Mouse (Mus musculus): ENCODE results near the gene Vps25. TPM values are rescaled to one million over a fixed set of nuclear protein-coding genes. Genes with fewer than 3 reads are reported as not detected.

Vps25 gene
- polyA plus RNA-seq, 1 experiment from 2014 or later: 94.1 TPM

GRCm38 (mm10) chr11:101230061-101230511 is 23.4 kb upstream of the Vps25 start:
- Histone ChIP-seq H3K9ac (replicated peaks) (no peak overlapping the region), H3K27ac (peak overlapping the region; percentile 91), H3K9me3 (no peaks in the 10 kb centered on the region), H3K4me1 (replicated peaks) (peaks cover 38% of the 10 kb centered on the region), H3K36me3 (no peaks in the 10 kb centered on the region), H3K4me3 (replicated peaks) (no peak overlapping the region), H3K4me2 (peak overlapping the region; percentile 40; the same call in 1 of the 2 replicates), H3K27me3 (no peaks in the 10 kb centered on the region)
- ATAC-seq (ENCODE audit: insufficient number of reproducible peaks, insufficient read depth, low FRiP score, low TSS enrichment, low read depth): no peak
- WGBS: 16% methylated on average over 2 of the region's 2 CpGs

- no peaks in the 10 kb centered on the region for H3K36me3 ChIP-seq
- no peaks in the 10 kb centered on the region for H3K27me3 ChIP-seq
- peak overlapping the region; percentile 91 for H3K27ac ChIP-seq
- H3K4me2 ChIP-seq: peak overlapping the region; percentile 40
- no peak for ATAC-seq (ENCODE audit: insufficient number of reproducible peaks, insufficient read depth, low FRiP score, low TSS enrichment, low read depth)
- peaks cover 33% of the 10 kb centered on the region for H3K4me1 ChIP-seq (replicated peaks)
- H3K9me3 ChIP-seq: no peaks in the 10 kb centered on the region
- no peak overlapping the region for H3K4me3 ChIP-seq (replicated peaks)
- 32% methylated on average over 5 of the region's 5 CpGs for WGBS
- H3K9ac ChIP-seq (replicated peaks): no peak overlapping the region
Measured at GRCm38 (mm10) chr11:101230526-101230925, 23.0 kb upstream of the Vps25 start.

GRCm38 (mm10) chr11:101230991-101231871 is 22.3 kb upstream of the Vps25 start:
- peak overlapping the region; percentile 10; the same call in 1 of the 2 replicates for H3K4me3 ChIP-seq (replicated peaks)
- H3K36me3 ChIP-seq: no peaks in the 10 kb centered on the region
- 4% methylated on average over 18 of the region's 18 CpGs for WGBS
- 0 out of 2 replicates have a peak overlapping the region, but pooled peaks have one; percentile 31 for H3K9ac ChIP-seq (replicated peaks)
- peak overlapping the region; percentile 91 for H3K27ac ChIP-seq
- no peak for ATAC-seq (ENCODE audit: insufficient number of reproducible peaks, insufficient read depth, low FRiP score, low TSS enrichment, low read depth)
- no peaks in the 10 kb centered on the region for H3K27me3 ChIP-seq
- H3K4me2 ChIP-seq: peak overlapping the region; percentile 40
- H3K4me1 ChIP-seq (replicated peaks): peaks cover 32% of the 10 kb centered on the region
- H3K9me3 ChIP-seq: no peaks in the 10 kb centered on the region

- H3K36me3 ChIP-seq: no peaks in the 10 kb centered on the region
- no peak overlapping the region for H3K4me3 ChIP-seq (replicated peaks)
- peaks cover 32% of the 10 kb centered on the region for H3K4me1 ChIP-seq (replicated peaks)
- H3K4me2 ChIP-seq: peak overlapping the region; percentile 40
- no peaks in the 10 kb centered on the region for H3K9me3 ChIP-seq
- H3K9ac ChIP-seq (replicated peaks): 0 out of 2 replicates have a peak overlapping the region, but pooled peaks have one; percentile 31
- 46% methylated on average over 6 of the region's 6 CpGs for WGBS
- ATAC-seq (ENCODE audit: insufficient number of reproducible peaks, insufficient read depth, low FRiP score, low TSS enrichment, low read depth): no peak
- peak overlapping the region; percentile 91 for H3K27ac ChIP-seq
- H3K27me3 ChIP-seq: no peaks in the 10 kb centered on the region
Measured at GRCm38 (mm10) chr11:101232010-101232839, 21.3 kb upstream of the Vps25 start.

GRCm38 (mm10) chr11:101233240-101233639 is 20.3 kb upstream of the Vps25 start:
- Histone ChIP-seq H3K27me3 (no peaks in the 10 kb centered on the region), H3K36me3 (no peaks in the 10 kb centered on the region), H3K27ac (no peak overlapping the region), H3K4me3 (replicated peaks) (no peak overlapping the region), H3K4me1 (replicated peaks) (peaks cover 41% of the 10 kb centered on the region), H3K9ac (replicated peaks) (no peak overlapping the region), H3K9me3 (no peaks in the 10 kb centered on the region), H3K4me2 (no peak overlapping the region)
- ATAC-seq (ENCODE audit: insufficient number of reproducible peaks, insufficient read depth, low FRiP score, low TSS enrichment, low read depth): no peak
- WGBS: 90% methylated on average over 1 of the region's 1 CpGs

- no peaks in the 10 kb centered on the region for H3K27me3 ChIP-seq
- no peaks in the 10 kb centered on the region for H3K9me3 ChIP-seq
- no peak overlapping the region for H3K4me2 ChIP-seq
- H3K4me1 ChIP-seq (replicated peaks): peaks cover 43% of the 10 kb centered on the region
- H3K27ac ChIP-seq: no peak overlapping the region
- no peak overlapping the region for H3K4me3 ChIP-seq (replicated peaks)
- no peak for ATAC-seq (ENCODE audit: insufficient number of reproducible peaks, insufficient read depth, low FRiP score, low TSS enrichment, low read depth)
- H3K9ac ChIP-seq (replicated peaks): no peak overlapping the region
- no peaks in the 10 kb centered on the region for H3K36me3 ChIP-seq
Measured at GRCm38 (mm10) chr11:101234124-101234523, 19.4 kb upstream of the Vps25 start.

GRCm38 (mm10) chr11:101235429-101235828 is 18.1 kb upstream of the Vps25 start:
- no peaks in the 10 kb centered on the region for H3K36me3 ChIP-seq
- peaks cover 31% of the 10 kb centered on the region for H3K4me1 ChIP-seq (replicated peaks)
- no peaks in the 10 kb centered on the region for H3K27me3 ChIP-seq
- H3K27ac ChIP-seq: no peak overlapping the region
- no peak overlapping the region for H3K9ac ChIP-seq (replicated peaks)
- no peak overlapping the region for H3K4me2 ChIP-seq
- ATAC-seq (ENCODE audit: insufficient number of reproducible peaks, insufficient read depth, low FRiP score, low TSS enrichment, low read depth): no peak
- H3K4me3 ChIP-seq (replicated peaks): no peak overlapping the region
- H3K9me3 ChIP-seq: no peaks in the 10 kb centered on the region

- H3K27me3 ChIP-seq: no peaks in the 10 kb centered on the region
- H3K27ac ChIP-seq: no peak overlapping the region
- no peak overlapping the region for H3K9ac ChIP-seq (replicated peaks)
- H3K9me3 ChIP-seq: no peaks in the 10 kb centered on the region
- H3K4me2 ChIP-seq: no peak overlapping the region
- peaks cover 18% of the 10 kb centered on the region for H3K4me1 ChIP-seq (replicated peaks)
- WGBS: 93% methylated on average over 5 of the region's 5 CpGs
- ATAC-seq (ENCODE audit: insufficient number of reproducible peaks, insufficient read depth, low FRiP score, low TSS enrichment, low read depth): no peak
- H3K36me3 ChIP-seq: no peaks in the 10 kb centered on the region
- H3K4me3 ChIP-seq (replicated peaks): no peak overlapping the region
Measured at GRCm38 (mm10) chr11:101236782-101237181, 16.7 kb upstream of the Vps25 start.

GRCm38 (mm10) chr11:101238071-101238647 is 15.3 kb upstream of the Vps25 start:
- no peaks in the 10 kb centered on the region for H3K27me3 ChIP-seq
- H3K4me1 ChIP-seq (replicated peaks): peaks cover 10% of the 10 kb centered on the region; the same call in 1 of the 2 replicates
- H3K4me3 ChIP-seq (replicated peaks): no peak overlapping the region
- no peaks in the 10 kb centered on the region for H3K36me3 ChIP-seq
- 17% methylated on average over 5 of the region's 5 CpGs for WGBS
- no peaks in the 10 kb centered on the region for H3K9me3 ChIP-seq
- no peak overlapping the region for H3K4me2 ChIP-seq
- ATAC-seq (ENCODE audit: insufficient number of reproducible peaks, insufficient read depth, low FRiP score, low TSS enrichment, low read depth): no peak
- H3K27ac ChIP-seq: peak overlapping the region; percentile 66
- no peak overlapping the region; the same call in 1 of the 2 replicates for H3K9ac ChIP-seq (replicated peaks)

- Histone ChIP-seq H3K27me3 (peaks cover 22% of the 10 kb centered on the region), H3K9ac (replicated peaks) (no peak overlapping the region), H3K36me3 (no peaks in the 10 kb centered on the region), H3K9me3 (no peaks in the 10 kb centered on the region), H3K4me1 (replicated peaks) (peaks cover 34% of the 10 kb centered on the region), H3K27ac (peak overlapping the region; percentile 74; the same call in 1 of the 2 replicates), H3K4me3 (replicated peaks) (no peak overlapping the region), H3K4me2 (peak overlapping the region; percentile 98)
- WGBS: 2% methylated on average over 4 of the region's 4 CpGs
- no peak for ATAC-seq (ENCODE audit: insufficient number of reproducible peaks, insufficient read depth, low FRiP score, low TSS enrichment, low read depth)
Measured at GRCm38 (mm10) chr11:101245071-101245470, 8.4 kb upstream of the Vps25 start.
